Mouse (Mus musculus) B cell, adult (primary cell): Measurements from ENCODE around the gene Nuak2. TPM values are rescaled to one million over a fixed set of nuclear protein-coding genes. Genes with fewer than 3 reads are reported as not detected.

Experiments
- total RNA-seq: library from RNA; stranded (reverse); gene quantifications from 4 replicates; pipeline ENCODE4 v1.2.4, GENCODE M21; 2023; ENCODE audit not compliant: inconsistent age

Nuak2 gene
- 119 to 125 TPM (median 122 TPM) in 4 replicates for total RNA-seq

GRCm38 (mm10) chr1:132315889-132316624, at the start of gene Nuak2:
Gene Nuak2 (plus strand): TSS chr1:132316126.

GRCm38 (mm10) chr1:132298425-132298800, 17.5 kb upstream of the Nuak2 start, which contains the start of gene Klhdc8a:
Gene Klhdc8a (plus strand): TSS chr1:132298626.

Other genes with a start within 250 kb of the Nuak2 start
- 0.21 to 0.72 TPM (median 0.53 TPM) in 4 replicates for gene Mfsd4a, start 248.1 kb upstream of the Nuak2 start, total RNA-seq
- gene Cdk18, start 176.4 kb upstream of the Nuak2 start, total RNA-seq, result 0.86 TPM in 1 of 4 replicates, not detected in the others
- not detected in 4 replicates for gene Lemd1, start 124.7 kb upstream of the Nuak2 start, total RNA-seq
- gene AC124108.1, start 124.7 kb upstream of the Nuak2 start, total RNA-seq, result not detected in 4 replicates
- not detected in 4 replicates for gene Gm10188, start 86.4 kb upstream of the Nuak2 start, total RNA-seq
- gene Klhdc8a, start 17.5 kb upstream of the Nuak2 start, total RNA-seq, result 0.12 to 0.13 TPM (median 0.12 TPM) in 3 of 4 replicates, not detected in the other
- 0.24 to 0.87 TPM (median 0.66 TPM) in 4 replicates for gene Tmcc2, start 75.2 kb downstream of the Nuak2 start, total RNA-seq
- gene Dstyk, start 101.4 kb downstream of the Nuak2 start, total RNA-seq, result 21.6 to 26.0 TPM (median 24.0 TPM) in 4 replicates
- gene Rbbp5, start 161.2 kb downstream of the Nuak2 start, total RNA-seq, result 51.6 to 66.4 TPM (median 52.5 TPM) in 4 replicates
- 11.5 to 13.3 TPM (median 12.3 TPM) in 4 replicates for gene Tmem81, start 190.1 kb downstream of the Nuak2 start, total RNA-seq
- 7.8 to 14.7 TPM (median 12.6 TPM) in 4 replicates for gene Cntn2, start 227.1 kb downstream of the Nuak2 start, total RNA-seq